Mouse (Mus musculus) embryonic facial prominence, embryonic 11.5 days (tissue): ENCODE results near the gene Coa5. TPM values are rescaled to one million over a fixed set of nuclear protein-coding genes. Genes with fewer than 3 reads are reported as not detected.

Source experiments
- ATAC-seq: fragments of 200-750 bp; cut with Nextera tagmentation; replicated peaks from 2 replicates; pipeline ENCODE4 v1.8.0; 2017; ENCODE audit warnings: low read depth; ENCODE audit not compliant: insufficient number of reproducible peaks, low FRiP score, low TSS enrichment
- DNase-seq: peaks from one replicate; pipeline ENCODE4 v3.0.0-alpha.2; 2015; ENCODE audit warnings: low spot score
- H3K27ac ChIP-seq: fragments of 300-500 bp; sonication (generic); replicated peaks from 2 replicates; pipeline ENCODE4 v1.5.1; 2014; ENCODE audit warnings: mild to moderate bottlenecking, low read depth, low read length, control low read depth
- H3K27me3 ChIP-seq: fragments of 300-500 bp; sonication (generic); 2 replicates; pipeline ENCODE4 v1.6.1; 2014; ENCODE audit warnings: mild to moderate bottlenecking, low read length, moderate library complexity, mixed read lengths; ENCODE audit not compliant: control insufficient read depth, insufficient read depth
- H3K36me3 ChIP-seq: fragments of 300-500 bp; sonication (generic); replicated peaks from 2 replicates; pipeline ENCODE4 v1.6.1; 2014; ENCODE audit warnings: low read depth, mild to moderate bottlenecking, low read length, moderate library complexity, mixed read lengths; ENCODE audit not compliant: control insufficient read depth, insufficient read depth
- H3K4me1 ChIP-seq: fragments of 300-500 bp; sonication (generic); 2 replicates; pipeline ENCODE4 v1.6.1; 2014; ENCODE audit warnings: low read length, mixed read lengths; ENCODE audit not compliant: control insufficient read depth, insufficient read depth
- H3K4me2 ChIP-seq: fragments of 300-500 bp; sonication (generic); 2 replicates; pipeline ENCODE4 v1.6.1; 2014; ENCODE audit warnings: low read depth, mild to moderate bottlenecking, control low read depth, low read length, moderate library complexity
- H3K4me3 ChIP-seq: fragments of 300-500 bp; sonication (generic); 2 replicates; pipeline ENCODE4 v1.5.1; 2014; ENCODE audit warnings: low read depth, low read length, control low read depth
- H3K9ac ChIP-seq: fragments of 300-500 bp; sonication (generic); replicated peaks from 2 replicates; pipeline ENCODE4 v1.6.1; 2014; ENCODE audit warnings: mild to moderate bottlenecking, control low read depth, low read length
- H3K9me3 ChIP-seq: fragments of 300-500 bp; sonication (generic); replicated peaks from 2 replicates; pipeline ENCODE4 v1.6.1; 2016; ENCODE audit warnings: mild to moderate bottlenecking, low read length, inconsistent platforms, mixed read lengths; ENCODE audit not compliant: control insufficient read depth
- WGBS: fragments of 180-500 bp; shearing (Covaris S2); extraction: QIAGEN DNeasy Blood & Tissue Kit; methylation state at CpG from one replicate; pipeline ENCODE4 v1.1.7; 2014; 5-methylcytosine and 5-hydroxymethylcytosine counted together
- polyA plus RNA-seq: library from polyadenylated mRNA; unstranded; fragments of >200 nt; fragmentation: Nextera tagmentation; extraction: Ambion mirVana; gene quantifications from 2 replicates; pipeline ENCODE4 v1.2.1, GENCODE M21; 2014

Gene Coa5
- polyA plus RNA-seq: 62.6 and 63.5 TPM in 2 replicates

DNA sequence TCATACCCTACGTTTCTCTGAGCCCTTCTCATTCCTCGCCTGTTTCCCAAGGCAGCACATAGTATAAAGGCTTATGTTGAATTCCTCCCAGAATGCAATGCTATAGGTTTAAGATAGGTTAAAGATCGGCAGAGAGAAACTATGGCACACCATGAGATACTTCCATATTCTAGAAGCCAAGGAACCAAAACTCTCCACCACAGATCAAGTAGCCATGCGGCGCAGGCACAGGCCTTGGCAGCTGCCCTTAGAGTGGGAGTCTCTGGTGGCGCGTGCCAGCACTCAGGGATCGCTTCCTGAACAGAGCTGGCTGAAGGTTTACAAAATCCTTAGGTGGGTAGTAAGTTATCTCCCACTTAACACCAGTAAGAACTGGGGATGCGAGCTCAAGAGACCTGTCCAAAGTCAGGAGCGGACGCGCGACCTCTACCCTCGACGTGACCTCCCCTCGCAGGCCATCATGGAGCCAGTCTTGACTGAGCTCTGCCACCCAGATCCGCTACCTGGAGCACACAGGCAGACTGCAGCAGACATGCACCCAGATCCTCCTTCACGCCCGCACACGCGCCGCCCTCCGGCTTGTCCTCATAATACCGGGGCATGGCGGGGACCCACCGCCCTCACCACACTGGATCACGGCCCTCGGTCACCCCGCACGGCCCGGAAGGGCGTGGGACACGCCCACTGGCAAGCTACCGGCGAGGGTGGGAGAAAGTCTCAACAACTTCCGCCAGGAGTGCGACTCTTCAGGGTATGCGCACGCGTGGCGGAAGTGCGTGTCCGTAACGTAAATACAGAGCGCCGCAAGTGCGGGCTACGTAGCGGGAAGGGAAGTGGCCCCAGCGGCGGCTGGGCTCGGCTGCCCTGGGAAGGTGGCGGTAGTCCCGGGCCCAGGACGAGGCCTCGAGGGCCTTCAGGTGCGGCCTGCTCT is at the start of gene Coa5, which contains the start of gene Unc50:
Coa5 (minus strand) TSS at position 738 of the 931 bp plus-strand sequence.
Unc50 (plus strand) TSS at position 774 of the 931 bp plus-strand sequence.
- Histone ChIP-seq H3K9me3 (no peaks in the 10 kb centered on the region), H3K27me3 (no peaks in the 10 kb centered on the region), H3K4me2 (peak within 1 kb of the TSS; percentile 79), H3K4me1 (no peaks in the 10 kb centered on the region; the same call in 1 of the 2 replicates), H3K27ac (no peak within 1 kb of the TSS), H3K9ac (peak within 1 kb of the TSS; percentile 90), H3K4me3 (peak within 1 kb of the TSS; percentile 94), H3K36me3 (no peaks in the 10 kb centered on the region; the same call in none of the 2 replicates)
- peak; percentile 97 for ATAC-seq
- 3% methylated on average over 57 of the region's 57 CpGs for WGBS
- DNase-seq: peak; percentile 96

DNA sequence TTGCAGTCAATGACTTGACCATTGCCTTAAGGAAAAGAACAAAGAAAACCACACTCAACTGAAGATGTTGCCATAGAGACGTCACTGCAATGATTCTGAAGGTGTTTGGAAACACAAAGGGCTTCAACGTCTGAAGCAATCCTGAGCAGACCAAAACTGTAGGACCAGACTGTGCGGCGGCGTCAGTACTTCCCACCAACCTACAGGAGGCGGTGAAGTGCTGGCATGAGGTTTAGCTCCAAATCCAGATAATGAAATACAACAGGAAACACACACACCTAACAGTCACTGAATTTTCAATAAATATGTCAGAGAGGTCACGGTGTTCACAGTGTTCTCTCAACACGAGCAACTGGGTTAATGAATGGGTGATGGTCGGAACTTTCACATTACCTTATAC is 49.2 kb upstream of the Coa5 start:
- H3K27ac ChIP-seq: no peak overlapping the region
- 77% methylated on average over 9 of the region's 9 CpGs for WGBS
- DNase-seq (no peak), ATAC-seq (no peak)
- H3K9ac ChIP-seq: no peak overlapping the region
- H3K27me3 ChIP-seq: no peaks in the 10 kb centered on the region
- no peak overlapping the region for H3K4me2 ChIP-seq
- no peaks in the 10 kb centered on the region for H3K4me1 ChIP-seq
- H3K36me3 ChIP-seq: no peaks in the 10 kb centered on the region
- H3K4me3 ChIP-seq: no peak overlapping the region
- H3K9me3 ChIP-seq: no peaks in the 10 kb centered on the region

DNA sequence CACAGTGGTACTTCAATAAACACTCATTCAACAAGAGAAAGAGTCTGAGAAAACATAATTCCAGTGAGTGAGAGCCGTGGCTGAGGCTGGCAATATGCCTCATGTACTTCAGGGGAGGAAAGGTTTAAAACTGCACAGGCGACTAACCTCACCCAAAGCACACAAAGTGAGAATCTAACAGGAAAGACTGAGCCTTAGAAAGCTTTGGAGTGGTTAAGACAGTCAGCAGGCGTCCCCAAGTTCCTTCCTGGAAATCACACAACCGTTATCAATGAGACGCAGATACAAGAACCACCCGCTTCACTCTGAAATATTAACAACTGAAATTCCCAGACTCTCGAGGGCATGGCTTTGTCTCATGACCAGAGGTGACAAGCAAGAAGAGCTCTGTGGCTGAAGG is 48.5 kb upstream of the Coa5 start:
- 80% methylated on average over 7 of the region's 7 CpGs for WGBS
- H3K9me3 ChIP-seq: no peaks in the 10 kb centered on the region
- no peak overlapping the region for H3K9ac ChIP-seq
- H3K36me3 ChIP-seq: no peaks in the 10 kb centered on the region
- no peaks in the 10 kb centered on the region for H3K4me1 ChIP-seq
- no peak overlapping the region for H3K4me2 ChIP-seq
- DNase-seq (no peak), ATAC-seq (no peak)
- H3K27me3 ChIP-seq: no peaks in the 10 kb centered on the region
- no peak overlapping the region for H3K4me3 ChIP-seq
- no peak overlapping the region for H3K27ac ChIP-seq

DNA sequence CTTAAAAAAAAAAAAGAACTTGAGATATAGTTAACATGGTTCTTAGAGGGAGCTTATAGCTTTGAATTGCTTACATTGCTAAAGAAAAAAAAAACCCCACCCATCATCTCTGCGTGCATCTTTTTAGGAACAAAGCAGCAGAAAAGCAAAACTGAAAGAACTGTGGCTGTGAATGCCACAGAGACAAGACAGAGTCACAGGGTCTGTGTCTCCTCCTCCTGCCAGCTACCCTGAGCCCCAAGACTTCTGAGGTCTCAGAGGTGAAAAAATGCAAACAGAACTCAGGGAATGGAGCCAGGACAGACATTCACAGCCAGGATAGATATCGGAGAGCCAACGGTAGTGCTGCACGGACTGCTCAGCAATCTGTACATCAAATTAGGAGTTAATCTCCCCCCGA is 48.0 kb upstream of the Coa5 start:
- DNase-seq (no peak), ATAC-seq (no peak)
- Histone ChIP-seq H3K9ac (no peak overlapping the region), H3K36me3 (no peaks in the 10 kb centered on the region), H3K4me3 (no peak overlapping the region), H3K27me3 (no peaks in the 10 kb centered on the region), H3K27ac (no peak overlapping the region), H3K4me2 (no peak overlapping the region), H3K9me3 (no peaks in the 10 kb centered on the region), H3K4me1 (no peaks in the 10 kb centered on the region)
- WGBS: 83% methylated on average over 5 of the region's 5 CpGs

DNA sequence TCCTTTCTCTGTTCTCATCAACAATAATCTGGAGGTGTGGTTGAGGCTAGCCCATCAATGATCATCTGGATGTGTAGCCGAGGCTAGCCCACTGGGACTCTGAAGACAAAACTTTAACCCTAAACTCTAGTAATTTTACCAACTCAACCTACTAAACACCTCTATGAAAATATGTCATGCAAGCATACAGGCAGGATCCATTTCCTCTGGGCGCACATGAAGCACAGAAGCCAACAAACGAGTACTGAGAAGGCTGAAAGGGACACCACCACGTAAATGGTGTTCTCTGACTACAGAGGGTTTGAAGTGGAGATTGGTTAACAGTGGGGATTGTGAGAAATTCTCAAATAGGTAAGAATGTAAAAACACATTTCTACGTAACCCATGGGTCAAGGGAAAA is 47.3 kb upstream of the Coa5 start:
- Histone ChIP-seq H3K36me3 (no peaks in the 10 kb centered on the region), H3K27ac (no peak overlapping the region), H3K9ac (no peak overlapping the region), H3K4me3 (no peak overlapping the region), H3K4me2 (no peak overlapping the region), H3K4me1 (no peaks in the 10 kb centered on the region), H3K9me3 (no peaks in the 10 kb centered on the region), H3K27me3 (no peaks in the 10 kb centered on the region)
- DNase-seq: no peak
- 90% methylated on average over 5 of the region's 5 CpGs for WGBS
- ATAC-seq: no peak

DNA sequence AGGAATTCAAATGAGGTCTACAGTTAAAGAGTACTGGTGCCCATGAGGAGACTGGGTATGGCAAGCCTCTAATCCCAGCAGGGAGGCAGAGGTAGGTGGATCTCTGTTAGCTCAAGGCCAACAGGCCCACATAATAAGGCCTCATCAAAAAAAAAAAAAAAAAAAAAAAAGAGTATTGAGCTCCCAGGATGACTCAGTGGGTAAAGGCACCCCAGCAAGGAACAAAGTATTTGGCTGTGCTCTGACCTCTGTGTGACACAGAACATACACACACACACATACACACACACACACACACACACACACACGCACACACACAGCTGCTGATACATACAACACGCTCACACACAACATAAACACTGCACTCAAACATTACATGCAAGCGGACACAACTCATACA is 45.4 kb upstream of the Coa5 start:
- Histone ChIP-seq H3K4me2 (no peak overlapping the region), H3K4me1 (no peaks in the 10 kb centered on the region), H3K4me3 (no peak overlapping the region), H3K9ac (no peak overlapping the region), H3K36me3 (no peaks in the 10 kb centered on the region), H3K9me3 (no peaks in the 10 kb centered on the region), H3K27ac (no peak overlapping the region), H3K27me3 (no peaks in the 10 kb centered on the region)
- 95% methylated on average over 3 of the region's 3 CpGs for WGBS
- ATAC-seq: no peak
- DNase-seq: no peak

DNA sequence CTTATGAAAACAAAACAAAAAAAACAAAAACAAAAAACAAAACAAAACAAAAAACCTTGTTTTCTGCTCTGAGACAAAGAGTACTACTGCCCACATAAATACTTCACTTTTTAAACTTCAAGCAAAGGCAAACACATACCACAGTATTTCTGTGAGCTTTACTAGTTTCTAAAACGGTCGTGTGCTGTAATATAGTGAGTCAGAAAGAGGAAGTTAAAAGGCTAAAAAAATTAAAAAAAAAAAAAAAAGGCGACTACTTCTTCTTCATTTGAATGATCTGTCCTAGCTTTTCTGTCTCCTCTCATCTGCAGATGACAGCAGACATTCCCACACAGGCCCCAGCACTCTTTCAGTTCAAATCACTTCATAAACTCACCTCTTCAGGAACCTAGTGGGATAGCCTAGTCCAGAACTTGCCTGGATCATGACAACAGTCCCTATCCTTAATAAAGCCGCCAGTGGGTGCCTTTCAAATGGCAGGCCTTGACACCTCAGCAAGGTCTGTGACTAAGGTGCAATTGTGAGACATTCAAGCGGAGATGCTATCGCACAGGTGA is 44.8 kb upstream of the Coa5 start:
- Histone ChIP-seq H3K9me3 (no peaks in the 10 kb centered on the region), H3K27me3 (no peaks in the 10 kb centered on the region), H3K27ac (no peak overlapping the region), H3K4me3 (no peak overlapping the region), H3K4me2 (no peak overlapping the region), H3K9ac (no peak overlapping the region), H3K4me1 (no peaks in the 10 kb centered on the region), H3K36me3 (no peaks in the 10 kb centered on the region)
- no peak for ATAC-seq
- WGBS: 87% methylated on average over 6 of the region's 6 CpGs
- no peak for DNase-seq

DNA sequence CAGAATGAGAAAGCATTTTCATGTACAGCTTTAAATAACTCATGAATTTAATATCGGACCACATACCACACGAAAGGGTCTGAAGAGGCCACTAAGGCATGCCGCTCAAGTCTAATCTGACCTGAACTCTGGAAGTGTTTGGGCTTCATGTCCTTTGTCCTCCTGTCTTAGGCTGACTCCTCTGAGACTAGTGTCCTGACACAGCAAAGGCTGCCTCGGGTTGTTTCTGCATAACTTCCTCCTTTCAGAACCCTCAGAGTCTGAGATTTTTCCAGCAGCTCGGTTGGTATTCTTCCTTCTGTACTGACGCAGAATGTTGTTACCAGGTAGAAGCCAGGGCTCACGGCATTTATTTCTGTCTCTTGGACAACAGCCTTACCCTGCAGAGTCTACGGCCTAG is 44.1 kb upstream of the Coa5 start:
- Histone ChIP-seq H3K27ac (no peak overlapping the region), H3K36me3 (no peaks in the 10 kb centered on the region), H3K27me3 (no peaks in the 10 kb centered on the region), H3K9ac (no peak overlapping the region), H3K9me3 (no peaks in the 10 kb centered on the region), H3K4me1 (no peaks in the 10 kb centered on the region), H3K4me2 (no peak overlapping the region), H3K4me3 (no peak overlapping the region)
- ATAC-seq (no peak), DNase-seq (no peak)
- 82% methylated on average over 8 of the region's 8 CpGs for WGBS
